In genomic region chr7:133679439-133679838, GRCm38 (mm10) we compare ENCODE assay signal across 21 mouse cellular contexts. TPM values are rescaled to one million over a fixed set of nuclear protein-coding genes. Genes with fewer than 3 reads are reported as not detected.
DNase-seq lines count a peak whose midpoint lies in the region; ATAC-seq and TF ChIP-seq lines count a peak whose summit lies in the region.
"Had no signal": no experiment of that assay in that cellular context is flagged by ENCODE, and none has a peak within 500 bp of the region (broad histone marks: within the 10 kb centered on the region; RNA-seq: fewer than 3 reads in every experiment).

No protein-coding gene starts in this region.

- H3K4me1 ChIP-seq in heart, embryonic 14.5 days (ENCODE audit: control insufficient read depth in 2 of 2, insufficient read depth in 2 of 2, low read length in 2 of 2): peaks cover 6 to 8% of the 10 kb centered on the region in 2 experiments; a peak in 3 of 4 replicates
- peaks cover 1% of the 10 kb centered on the region; the same call in 1 of the 2 replicates for H3K4me1 ChIP-seq in heart, adult 2 months (ENCODE audit: control insufficient read depth, insufficient read depth, low read length)
- H3K4me1 ChIP-seq in midbrain, postnatal 0 days (ENCODE audit: insufficient read depth, low read length): no peaks in the 10 kb centered on the region
- H3K4me1 ChIP-seq in midbrain, embryonic 16.5 days (ENCODE audit: control insufficient read depth, insufficient read depth, low read length): no peaks in the 10 kb centered on the region
- H3K4me1 ChIP-seq: embryonic facial prominence, embryonic 12.5 days; forebrain, embryonic 10.5 days; limb, embryonic 15.5 days had no signal

- no peak for DNase-seq in heart, adult 2 months
- DNase-seq in midbrain, postnatal 0 days (ENCODE audit: low spot score): peak; percentile 49
- peak; percentile 31 for DNase-seq in brain, embryonic 14.5 days (ENCODE audit: low read depth)
- DNase-seq in cerebellum, postnatal 25 days: peak; percentile 54 to 75
- DNase-seq in frontal cortex, postnatal 25 days (ENCODE audit: low spot score in 2 of 2): no peak
- no peak for DNase-seq in layer of hippocampus, adult 18-20 months (ENCODE audit: low spot score in 2 of 2)
- DNase-seq: kidney, adult 2 months; thymus, postnatal 14 days had no signal

- H3K9me3 ChIP-seq in heart, embryonic 14.5 days (ENCODE audit: control insufficient read depth, low read length): 0 out of 2 replicates have a peak, but pooled peaks cover 4% of the 10 kb centered on the region
- H3K9me3 ChIP-seq in midbrain, postnatal 0 days (ENCODE audit: low read length): 0 out of 2 replicates have a peak, but pooled peaks cover 4% of the 10 kb centered on the region
- H3K9me3 ChIP-seq in midbrain, embryonic 16.5 days (replicated peaks; ENCODE audit: control insufficient read depth, low read length, poor library complexity, severe bottlenecking): no peaks in the 10 kb centered on the region
- H3K9me3 ChIP-seq: embryonic facial prominence, embryonic 12.5 days; limb, embryonic 15.5 days had no signal

- no peaks in the 10 kb centered on the region for H3K27me3 ChIP-seq in heart, embryonic 14.5 days (ENCODE audit: control insufficient read depth, insufficient read depth, low read length)
- no peaks in the 10 kb centered on the region for H3K27me3 ChIP-seq in heart, adult 2 months (ENCODE audit: control insufficient read depth, insufficient read depth, low read length)
- H3K27me3 ChIP-seq in midbrain, postnatal 0 days (ENCODE audit: insufficient read depth, low read length): no peaks in the 10 kb centered on the region
- H3K27me3 ChIP-seq in midbrain, embryonic 16.5 days (ENCODE audit: control insufficient read depth, insufficient read depth, low read depth, low read length): no peaks in the 10 kb centered on the region
- H3K27me3 ChIP-seq: embryonic facial prominence, embryonic 12.5 days; limb, embryonic 15.5 days had no signal

- no peak overlapping the region for H3K27ac ChIP-seq in heart, embryonic 14.5 days (replicated peaks in 1 of 2; ENCODE audit: control insufficient read depth in 1 of 2, insufficient read depth in 1 of 2, low read depth in 2 of 2, low read length in 2 of 2)
- no peak overlapping the region for H3K27ac ChIP-seq in heart, adult 2 months
- no peak overlapping the region for H3K27ac ChIP-seq in midbrain, postnatal 0 days (ENCODE audit: low read depth, low read length)
- no peak overlapping the region for H3K27ac ChIP-seq in midbrain, embryonic 16.5 days (ENCODE audit: low read length)
- H3K27ac ChIP-seq: embryonic facial prominence, embryonic 12.5 days; forebrain, embryonic 10.5 days; hindbrain, embryonic 14.5 days; left cerebral cortex, adult 2 months; limb, embryonic 15.5 days had no signal

- 0 out of 2 replicates have a peak, but pooled peaks have one; percentile 29 for ATAC-seq in heart, embryonic 14.5 days (ENCODE audit: insufficient number of reproducible peaks, insufficient read depth, low FRiP score, low read depth)
- ATAC-seq in midbrain, postnatal 0 days (ENCODE audit: low FRiP score): no peak
- no peak for ATAC-seq in midbrain, embryonic 16.5 days
- ATAC-seq: activated CD4-positive, CD25-positive, alpha-beta regulatory T cell, adult 4 months had no signal

- no peak for TF ChIP-seq CTCF in heart, adult 2 months (IDR thresholded peaks at IDR 0.05)
- no peak for TF ChIP-seq CTCF in midbrain, postnatal 0 days (IDR thresholded peaks at IDR 0.05)
- TF ChIP-seq CTCF in brain, embryonic 14.5 days (IDR thresholded peaks at IDR 0.05; ENCODE audit: borderline replicate concordance, extremely low read depth, insufficient read depth, insufficient read length): no peak

- no peak for TF ChIP-seq EP300 in heart, adult 2 months (IDR thresholded peaks at IDR 0.05; ENCODE audit: insufficient read depth, low read depth, low read length)

- no peak for TF ChIP-seq POLR2A in heart, adult 2 months (IDR thresholded peaks at IDR 0.05; ENCODE audit: insufficient read depth, low read depth, low read length)
- TF ChIP-seq POLR2A in brain, embryonic 14.5 days (IDR thresholded peaks at IDR 0.05; ENCODE audit: borderline replicate concordance, extremely low read depth, insufficient read depth, insufficient read length, poor library complexity, severe bottlenecking): no peak

- H3K4me3 ChIP-seq in heart, embryonic 14.5 days (ENCODE audit: control insufficient read depth in 1 of 2, insufficient read depth in 1 of 2, low read depth in 1 of 2, low read length in 2 of 2): no peak overlapping the region
- no peak overlapping the region for H3K4me3 ChIP-seq in heart, adult 2 months
- no peak overlapping the region for H3K4me3 ChIP-seq in midbrain, postnatal 0 days (ENCODE audit: low read depth, low read length)
- H3K4me3 ChIP-seq in midbrain, embryonic 16.5 days (ENCODE audit: low read depth, low read length): no peak overlapping the region
- H3K4me3 ChIP-seq: embryonic facial prominence, embryonic 12.5 days; forebrain, embryonic 10.5 days; left cerebral cortex, adult 2 months; limb, embryonic 15.5 days; myocyte had no signal

- H3K79me2 ChIP-seq in heart, adult 2 months (replicated peaks; ENCODE audit: control insufficient read depth, insufficient read depth, low read length): no peaks in the 10 kb centered on the region

- H3K36me3 ChIP-seq in heart, embryonic 14.5 days (ENCODE audit: control insufficient read depth, insufficient read depth, low read length): peaks cover 6% of the 10 kb centered on the region; the same call in 1 of the 2 replicates
- H3K36me3 ChIP-seq in heart, adult 2 months (ENCODE audit: control insufficient read depth, insufficient read depth, low read length): no peaks in the 10 kb centered on the region
- no peaks in the 10 kb centered on the region; the same call in 1 of the 2 replicates for H3K36me3 ChIP-seq in midbrain, postnatal 0 days (ENCODE audit: insufficient read depth, low read length)
- H3K36me3 ChIP-seq in midbrain, embryonic 16.5 days (ENCODE audit: control insufficient read depth, insufficient read depth, low read length): 0 out of 2 replicates have a peak, but pooled peaks cover 2% of the 10 kb centered on the region
- H3K36me3 ChIP-seq: embryonic facial prominence, embryonic 12.5 days had no signal

- no peak overlapping the region for H3K9ac ChIP-seq in heart, embryonic 14.5 days (ENCODE audit: low read length)
- H3K9ac ChIP-seq in heart, adult 2 months (ENCODE audit: low read depth, low read length): no peak overlapping the region
- H3K9ac ChIP-seq in midbrain, postnatal 0 days (replicated peaks; ENCODE audit: low read length, poor library complexity, severe bottlenecking): no peak overlapping the region
- no peak overlapping the region for H3K9ac ChIP-seq in midbrain, embryonic 16.5 days (ENCODE audit: low read depth, low read length)
- H3K9ac ChIP-seq: embryonic facial prominence, embryonic 12.5 days; hindbrain, embryonic 14.5 days; limb, embryonic 15.5 days had no signal

- no peak overlapping the region for H3K4me2 ChIP-seq in heart, embryonic 14.5 days (ENCODE audit: low read length)
- H3K4me2 ChIP-seq in midbrain, postnatal 0 days (ENCODE audit: low read depth, low read length, poor library complexity, severe bottlenecking): no peak overlapping the region
- no peak overlapping the region for H3K4me2 ChIP-seq in midbrain, embryonic 16.5 days (ENCODE audit: low read length)
- H3K4me2 ChIP-seq: embryonic facial prominence, embryonic 12.5 days; hindbrain, embryonic 14.5 days; limb, embryonic 15.5 days had no signal

- WGBS in heart, embryonic 14.5 days: 34% methylated on average over 4 of the region's 4 CpGs
- WGBS in heart, adult 2 months: 48% methylated on average over 4 of the region's 4 CpGs
- 66% methylated on average over 4 of the region's 4 CpGs for WGBS in midbrain, postnatal 0 days
- WGBS in midbrain, embryonic 16.5 days: 67% methylated on average over 4 of the region's 4 CpGs

- intact Hi-C loops in heart, adult 2 months (cut with DNase I): no loop called here

RNA-seq across cellular contexts. Expression of gene Mmp21, which starts 0.4 kb away (rescaled TPM):
- polyA plus RNA-seq in heart, embryonic 14.5 days (2014; fragmentation: Nextera tagmentation; extraction: Ambion mirVana): 0.24 TPM in 1 of 2 replicates, not detected in the other
- total RNA-seq in heart, adult 2 months (2021): not detected
- polyA plus RNA-seq in heart, adult 2 months (2012; rRNA removed): not detected in 2 replicates
- total RNA-seq in midbrain, postnatal 0 days (2014; rRNA removed): 0.09 TPM in 1 of 2 replicates, not detected in the other
- not detected in 2 replicates for polyA plus RNA-seq in midbrain, postnatal 0 days (2015; fragmentation: Nextera tagmentation; extraction: Ambion mirVana)
- not detected in 2 replicates for polyA plus RNA-seq in midbrain, embryonic 16.5 days (2015; fragmentation: Nextera tagmentation; extraction: Ambion mirVana)
- polyA plus RNA-seq in brain, embryonic 14.5 days (2012; rRNA removed): 0.04 TPM in 1 of 2 replicates, not detected in the other
- under 1 TPM; 0.20 to 0.25 TPM for total RNA-seq in layer of hippocampus, adult 18-20 months (2021)
- total RNA-seq: megakaryocyte-erythroid progenitor cell, adult 5-6 weeks; MEL had no signal
- polyA plus RNA-seq: forebrain, embryonic 10.5 days; kidney, adult 2 months; large intestine, adult 2 months; limb, embryonic 15.5 days; lung, embryonic 16.5 days; myocyte had no signal

RNA-seq across cellular contexts. Expression of gene Bccip, which starts 29.7 kb away (rescaled TPM):
- polyA plus RNA-seq in heart, embryonic 14.5 days (2014; fragmentation: Nextera tagmentation; extraction: Ambion mirVana): 72.7 and 73.3 TPM in 2 replicates
- total RNA-seq in heart, adult 2 months (2021): 10 to 100 TPM; 53.5 to 55.7 TPM
- polyA plus RNA-seq in heart, adult 2 months (2012; rRNA removed): 29.4 and 49.1 TPM in 2 replicates
- 20.9 and 27.6 TPM in 2 replicates for total RNA-seq in midbrain, postnatal 0 days (2014; rRNA removed)
- polyA plus RNA-seq in midbrain, postnatal 0 days (2015; fragmentation: Nextera tagmentation; extraction: Ambion mirVana): 91.0 and 95.1 TPM in 2 replicates
- polyA plus RNA-seq in midbrain, embryonic 16.5 days (2015; fragmentation: Nextera tagmentation; extraction: Ambion mirVana): 89.8 and 93.0 TPM in 2 replicates
- polyA plus RNA-seq in brain, embryonic 14.5 days (2012; rRNA removed): 67.9 and 69.9 TPM in 2 replicates
- total RNA-seq in layer of hippocampus, adult 18-20 months (2021): 10 to 100 TPM; 64.7 to 67.8 TPM

RNA-seq across cellular contexts. Expression of gene Uros, which starts 30.4 kb away (rescaled TPM):
- polyA plus RNA-seq in heart, embryonic 14.5 days (2014; fragmentation: Nextera tagmentation; extraction: Ambion mirVana): 33.7 and 34.8 TPM in 2 replicates
- total RNA-seq in heart, adult 2 months (2021): 10 to 100 TPM; 20.1 to 22.9 TPM
- polyA plus RNA-seq in heart, adult 2 months (2012; rRNA removed): 22.3 and 36.4 TPM in 2 replicates
- 17.4 and 25.9 TPM in 2 replicates for total RNA-seq in midbrain, postnatal 0 days (2014; rRNA removed)
- polyA plus RNA-seq in midbrain, postnatal 0 days (2015; fragmentation: Nextera tagmentation; extraction: Ambion mirVana): 38.0 and 40.6 TPM in 2 replicates
- polyA plus RNA-seq in midbrain, embryonic 16.5 days (2015; fragmentation: Nextera tagmentation; extraction: Ambion mirVana): 55.7 and 56.7 TPM in 2 replicates
- polyA plus RNA-seq in brain, embryonic 14.5 days (2012; rRNA removed): 34.9 and 47.5 TPM in 2 replicates
- 10 to 100 TPM; 18.4 to 19.1 TPM for total RNA-seq in layer of hippocampus, adult 18-20 months (2021)

RNA-seq across cellular contexts. Expression of gene Edrf1, which starts 42.1 kb away (rescaled TPM):
- polyA plus RNA-seq in heart, embryonic 14.5 days (2014; fragmentation: Nextera tagmentation; extraction: Ambion mirVana): 11.9 and 14.3 TPM in 2 replicates
- 10 to 100 TPM; 10.9 to 11.9 TPM for total RNA-seq in heart, adult 2 months (2021)
- polyA plus RNA-seq in heart, adult 2 months (2012; rRNA removed): 5.4 and 9.7 TPM in 2 replicates
- total RNA-seq in midbrain, postnatal 0 days (2014; rRNA removed): 25.6 and 33.2 TPM in 2 replicates
- polyA plus RNA-seq in midbrain, postnatal 0 days (2015; fragmentation: Nextera tagmentation; extraction: Ambion mirVana): 9.3 and 10.5 TPM in 2 replicates
- 19.0 and 19.5 TPM in 2 replicates for polyA plus RNA-seq in midbrain, embryonic 16.5 days (2015; fragmentation: Nextera tagmentation; extraction: Ambion mirVana)
- polyA plus RNA-seq in brain, embryonic 14.5 days (2012; rRNA removed): 22.9 and 25.8 TPM in 2 replicates
- 10 to 100 TPM; 27.9 to 28.9 TPM for total RNA-seq in layer of hippocampus, adult 18-20 months (2021)

Comparison
In these comparisons a context has a peak if more than half of its experiments do, and no peak if none do; other contexts are left out.
1. DNase-seq: peak in midbrain, postnatal 0 days (single experiment), brain, embryonic 14.5 days (single experiment) and cerebellum, postnatal 25 days (2 of 2); none in heart, adult 2 months (0 of 2), frontal cortex, postnatal 25 days (0 of 2) and layer of hippocampus, adult 18-20 months (0 of 2).